Mouse (Mus musculus) limb, embryonic 13.5 days (tissue): ENCODE data around the gene Mdm2. TPM values are rescaled to one million over a fixed set of nuclear protein-coding genes. Genes with fewer than 3 reads are reported as not detected.
A peak's percentile ranks its signal among the peaks of the same experiment; 100 is the strongest.

Source experiments
- ATAC-seq: fragments of 200-750 bp; cut with Nextera tagmentation; 2 replicates; pipeline ENCODE4 v1.8.0; 2017; ENCODE audit warnings: low read depth, moderate number of reproducible peaks, moderate TSS enrichment; ENCODE audit not compliant: low FRiP score
- H3K27ac ChIP-seq: fragments of 300-500 bp; sonication (generic); 2 replicates; pipeline ENCODE4 v1.5.1; 2015; ENCODE audit warnings: inconsistent platforms, mild to moderate bottlenecking, moderate library complexity
- H3K27me3 ChIP-seq: fragments of 300-500 bp; sonication (generic); 2 replicates; pipeline ENCODE4 v1.6.1; 2015; ENCODE audit warnings: mild to moderate bottlenecking, inconsistent platforms
- H3K36me3 ChIP-seq: fragments of 300-500 bp; sonication (generic); 2 replicates; pipeline ENCODE4 v1.6.1; 2015; ENCODE audit warnings: inconsistent platforms, mild to moderate bottlenecking, moderate library complexity
- H3K4me1 ChIP-seq: fragments of 300-500 bp; sonication (generic); 2 replicates; pipeline ENCODE4 v1.6.1; 2015; ENCODE audit warnings: inconsistent platforms
- H3K4me2 ChIP-seq: fragments of 300-500 bp; sonication (generic); replicated peaks from 2 replicates; pipeline ENCODE4 v1.6.1; 2015; ENCODE audit warnings: inconsistent platforms, mild to moderate bottlenecking, moderate library complexity
- H3K4me3 ChIP-seq: fragments of 300-500 bp; sonication (generic); 2 replicates; pipeline ENCODE4 v1.5.1; 2015; ENCODE audit warnings: moderate library complexity, mild to moderate bottlenecking, inconsistent platforms
- H3K9ac ChIP-seq: fragments of 300-500 bp; sonication (generic); 2 replicates; pipeline ENCODE4 v1.6.1; 2015; ENCODE audit warnings: mild to moderate bottlenecking, inconsistent platforms
- H3K9me3 ChIP-seq: fragments of 300-500 bp; sonication (generic); 2 replicates; pipeline ENCODE4 v1.6.1; 2016; ENCODE audit warnings: inconsistent platforms
- WGBS: fragments of 180-500 bp; shearing (Covaris S2); methylation state at CpG from one replicate; pipeline ENCODE4 v1.1.7; 2015; 5-methylcytosine and 5-hydroxymethylcytosine counted together
- polyA plus RNA-seq: library from polyadenylated mRNA; unstranded; fragments of >200 nt; fragmentation: Nextera tagmentation; extraction: Ambion mirVana; gene quantifications from 2 replicates; pipeline ENCODE4 v1.2.1, GENCODE M21; 2015

Mdm2 gene
- polyA plus RNA-seq, 1 experiment from 2014 or later, result 49.5 TPM

DNA sequence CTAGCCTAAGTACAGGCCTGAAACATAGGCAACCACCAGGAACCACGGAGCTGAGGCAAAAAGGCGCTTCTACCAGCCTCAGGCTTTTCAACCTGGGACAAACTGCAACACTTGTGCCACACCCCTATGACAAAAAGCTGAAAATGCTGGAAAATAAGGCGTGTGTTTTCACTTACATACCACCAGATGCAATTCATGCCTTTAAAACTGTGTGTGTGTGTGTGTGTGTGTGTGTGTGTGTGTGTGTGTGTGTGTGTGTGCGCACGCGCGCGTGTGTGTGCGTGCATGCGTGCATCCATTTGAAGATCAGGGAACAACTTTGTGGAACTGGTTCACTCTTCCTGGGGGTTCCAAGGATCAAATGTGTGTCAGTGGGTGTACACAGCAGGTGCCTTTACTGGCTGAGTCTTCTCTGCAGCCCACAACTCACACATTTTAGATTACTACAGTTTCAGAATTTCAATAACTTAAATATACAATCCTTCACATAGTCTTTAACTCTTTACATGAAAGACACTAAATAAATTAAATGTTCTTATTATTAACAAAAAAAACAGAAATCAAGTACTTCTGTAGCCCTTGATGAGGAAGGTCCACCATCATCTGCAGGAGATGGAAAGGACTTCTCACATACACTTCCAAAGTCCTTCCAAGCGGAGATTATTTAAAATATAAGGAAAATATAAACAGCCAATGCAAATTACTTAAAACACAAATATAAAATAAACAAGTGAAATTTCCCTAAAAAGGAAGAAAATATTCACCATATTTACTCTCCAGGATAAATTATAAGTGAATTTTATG, 21.1 kb downstream of the Mdm2 start:
- Histone ChIP-seq H3K4me1 (no peaks in the 10 kb centered on the region), H3K9me3 (no peaks in the 10 kb centered on the region), H3K9ac (no peak overlapping the region), H3K27me3 (no peaks in the 10 kb centered on the region), H3K4me3 (no peak overlapping the region), H3K4me2 (no peak overlapping the region), H3K27ac (no peak overlapping the region), H3K36me3 (peaks cover 59% of the 10 kb centered on the region)
- WGBS, result 95% methylated on average over 11 of the region's 11 CpGs
- no peak for ATAC-seq

DNA sequence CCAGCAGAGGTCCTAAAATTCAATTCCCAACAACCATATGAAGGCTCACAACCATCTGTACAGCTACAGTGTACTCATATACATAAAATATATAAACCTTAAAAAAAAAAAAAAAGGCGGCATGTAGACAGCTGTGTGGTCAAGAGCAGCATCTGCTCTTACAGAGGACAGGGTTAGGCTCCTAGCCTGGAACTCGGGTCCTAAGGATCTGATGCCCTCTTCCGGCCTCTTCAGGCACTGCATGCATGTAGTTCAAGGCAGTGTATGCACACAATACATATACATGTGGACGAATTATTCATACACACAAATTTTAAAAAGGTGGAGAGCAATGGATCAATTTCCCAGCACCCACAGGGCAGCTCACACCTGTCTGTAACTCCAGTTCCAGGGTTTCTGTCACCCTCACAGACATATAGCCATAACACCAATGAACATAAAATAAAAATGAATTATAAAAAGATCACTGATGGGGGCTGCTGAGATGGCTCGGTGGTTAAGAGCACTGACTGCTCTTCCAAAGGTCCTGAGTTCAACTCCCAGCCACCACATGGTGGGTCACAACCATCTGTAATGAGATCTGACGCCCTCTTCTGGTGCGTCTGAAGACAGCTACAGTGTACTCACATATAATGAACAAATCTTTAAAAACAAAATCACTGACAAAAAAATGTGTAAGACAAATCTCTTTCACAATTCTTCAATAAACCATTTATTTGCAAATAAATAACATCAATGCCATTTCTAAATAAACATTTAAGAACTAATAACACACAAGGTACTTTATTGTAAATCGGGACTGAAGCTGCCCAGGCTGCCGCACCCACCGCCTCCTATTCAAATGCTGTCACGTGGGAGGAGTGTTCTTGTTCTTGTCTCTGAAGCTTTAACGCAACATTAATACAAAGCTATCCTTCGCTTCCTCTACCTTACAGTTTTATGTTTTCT, 22.1 kb downstream of the Mdm2 start:
- peaks cover 51% of the 10 kb centered on the region for H3K36me3 ChIP-seq
- 85% methylated on average over 13 of the region's 13 CpGs for WGBS
- no peak for ATAC-seq
- H3K4me3 ChIP-seq, result no peak overlapping the region
- no peaks in the 10 kb centered on the region for H3K9me3 ChIP-seq
- no peak overlapping the region for H3K4me2 ChIP-seq
- no peak overlapping the region for H3K27ac ChIP-seq
- no peak overlapping the region for H3K9ac ChIP-seq
- H3K4me1 ChIP-seq, result no peaks in the 10 kb centered on the region; the same call in 1 of the 2 replicates
- no peaks in the 10 kb centered on the region for H3K27me3 ChIP-seq

DNA sequence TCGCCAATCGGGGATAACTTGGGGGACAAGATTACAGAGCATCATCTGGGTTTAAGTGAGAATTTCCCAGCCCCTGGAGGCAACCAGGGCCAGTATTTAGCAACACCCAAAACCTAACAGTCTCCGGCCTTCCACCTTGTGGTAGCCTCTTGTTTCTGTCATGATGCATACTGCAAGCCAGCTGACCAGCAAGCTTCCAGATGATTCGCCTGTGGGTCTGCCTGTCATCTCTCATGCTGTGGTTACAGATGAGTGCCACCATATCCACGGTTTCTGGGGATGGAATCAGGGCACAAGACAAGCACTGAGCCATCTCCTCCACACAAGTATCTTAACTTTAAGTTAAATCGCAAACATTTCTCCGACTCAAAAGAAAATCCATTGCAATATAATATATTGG, 23.0 kb downstream of the Mdm2 start:
- WGBS, result 92% methylated on average over 7 of the region's 7 CpGs
- peaks cover 45% of the 10 kb centered on the region for H3K36me3 ChIP-seq

DNA sequence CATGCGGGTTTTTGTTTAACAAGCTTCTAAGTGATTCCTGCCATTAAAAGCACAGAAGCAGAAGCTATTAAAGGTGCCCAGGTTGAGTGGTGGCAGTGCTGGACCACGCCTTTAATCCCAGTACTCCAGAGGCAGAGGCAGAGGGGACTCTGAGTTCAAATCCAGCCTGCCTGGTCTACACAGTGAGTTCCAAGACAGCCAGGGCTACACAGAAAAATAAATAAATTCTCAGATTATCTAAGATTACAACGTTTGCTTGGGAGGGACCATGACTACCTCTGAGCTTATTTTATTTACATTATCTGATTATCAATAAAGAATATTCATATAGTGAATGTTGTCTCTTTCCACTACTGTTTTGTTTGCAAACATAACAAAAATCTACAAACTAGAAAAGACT, 23.5 kb downstream of the Mdm2 start:
- no peak for ATAC-seq
- no peak overlapping the region for H3K27ac ChIP-seq
- 70% methylated on average over 3 of the region's 3 CpGs for WGBS

More for the DNA sequence above, 23.0 kb downstream of the Mdm2 start:
- Histone ChIP-seq H3K9ac (no peak overlapping the region), H3K27me3 (no peaks in the 10 kb centered on the region), H3K4me3 (no peak overlapping the region), H3K4me1 (peaks cover 3% of the 10 kb centered on the region; the same call in 1 of the 2 replicates), H3K27ac (no peak overlapping the region), H3K4me2 (no peak overlapping the region), H3K9me3 (no peaks in the 10 kb centered on the region)
- no peak for ATAC-seq

DNA sequence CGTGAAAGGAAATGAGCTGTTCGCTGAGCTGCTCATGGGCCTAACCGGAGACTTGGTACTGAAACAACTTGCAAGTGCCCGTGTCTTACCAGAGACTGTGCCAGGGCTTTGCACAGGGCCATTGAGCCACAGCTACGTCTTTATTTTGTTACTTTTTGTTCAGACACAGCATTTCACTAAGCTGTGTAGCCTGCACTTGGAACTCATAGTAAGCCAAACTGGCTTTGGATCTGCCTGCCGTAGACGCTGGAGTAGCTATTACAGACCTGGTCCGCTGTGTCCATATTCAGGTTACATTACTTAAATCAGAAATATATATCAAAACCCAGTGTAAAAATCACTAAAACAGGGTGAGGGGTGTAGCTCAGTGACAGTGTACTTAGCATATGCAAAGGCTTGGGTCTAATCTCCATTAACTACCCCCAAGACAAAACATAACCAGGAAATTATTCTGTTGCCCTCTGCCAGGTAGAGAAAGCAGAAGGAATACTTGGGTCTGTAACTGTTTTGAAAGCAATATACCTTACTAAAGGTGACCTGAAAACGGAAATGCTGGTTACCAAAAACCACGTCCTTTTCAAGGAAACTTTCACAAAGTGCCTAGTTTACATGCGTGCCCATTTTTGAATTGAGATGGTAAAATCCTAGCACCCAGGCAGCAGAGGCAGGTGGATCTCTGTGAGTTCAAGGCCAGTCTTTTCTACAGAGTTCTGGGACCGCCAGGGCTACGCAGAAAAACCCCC, 24.5 kb downstream of the Mdm2 start:
- peaks cover 31% of the 10 kb centered on the region for H3K36me3 ChIP-seq

More for the DNA sequence above, 23.5 kb downstream of the Mdm2 start:
- Histone ChIP-seq H3K4me2 (no peak overlapping the region), H3K9me3 (no peaks in the 10 kb centered on the region), H3K9ac (no peak overlapping the region), H3K27me3 (no peaks in the 10 kb centered on the region), H3K4me1 (peaks cover 3% of the 10 kb centered on the region; the same call in 1 of the 2 replicates), H3K36me3 (peaks cover 39% of the 10 kb centered on the region), H3K4me3 (no peak overlapping the region)

DNA sequence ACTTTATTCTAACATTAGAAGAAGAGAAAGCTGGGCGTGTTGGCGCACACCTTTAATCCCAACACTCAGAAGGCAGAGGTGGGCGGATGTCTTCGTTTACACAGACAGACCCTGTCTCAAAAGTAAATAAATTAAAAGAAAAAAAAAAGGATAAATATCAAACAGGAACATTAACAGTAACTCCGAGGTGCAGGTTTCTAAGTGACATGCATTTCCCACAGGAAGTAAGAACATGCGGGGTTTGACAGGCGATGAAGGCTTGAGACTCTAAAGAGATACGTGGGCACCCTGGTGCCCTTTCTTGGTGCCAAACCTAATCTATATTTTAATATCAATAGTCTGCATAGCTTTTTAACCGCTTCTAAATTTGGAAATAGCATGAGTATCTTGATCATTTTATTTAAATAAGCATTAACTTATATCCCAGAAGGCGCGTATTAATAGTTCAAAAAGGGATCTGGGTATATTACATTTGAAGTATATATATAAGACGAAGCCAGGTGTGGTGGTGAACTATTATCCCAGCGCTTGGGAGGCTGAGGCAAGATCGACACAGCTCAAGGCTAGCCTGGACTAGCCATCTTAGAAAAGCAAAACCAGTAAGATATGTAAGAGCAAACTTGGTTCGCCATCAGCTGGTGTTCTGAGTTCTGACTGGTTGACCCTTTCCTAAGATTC, 25.2 kb downstream of the Mdm2 start:
- 92% methylated on average over 15 of the region's 15 CpGs for WGBS
- Histone ChIP-seq H3K36me3 (peaks cover 24% of the 10 kb centered on the region), H3K4me3 (no peak overlapping the region)

More for the DNA sequence above, 24.5 kb downstream of the Mdm2 start:
- no peaks in the 10 kb centered on the region for H3K9me3 ChIP-seq
- no peak overlapping the region for H3K4me2 ChIP-seq
- H3K27ac ChIP-seq, result no peak overlapping the region
- H3K4me1 ChIP-seq, result peaks cover 3% of the 10 kb centered on the region; the same call in 1 of the 2 replicates
- ATAC-seq, result no peak
- 92% methylated on average over 13 of the region's 13 CpGs for WGBS
- no peak overlapping the region for H3K4me3 ChIP-seq
- H3K9ac ChIP-seq, result no peak overlapping the region
- no peaks in the 10 kb centered on the region for H3K27me3 ChIP-seq

DNA sequence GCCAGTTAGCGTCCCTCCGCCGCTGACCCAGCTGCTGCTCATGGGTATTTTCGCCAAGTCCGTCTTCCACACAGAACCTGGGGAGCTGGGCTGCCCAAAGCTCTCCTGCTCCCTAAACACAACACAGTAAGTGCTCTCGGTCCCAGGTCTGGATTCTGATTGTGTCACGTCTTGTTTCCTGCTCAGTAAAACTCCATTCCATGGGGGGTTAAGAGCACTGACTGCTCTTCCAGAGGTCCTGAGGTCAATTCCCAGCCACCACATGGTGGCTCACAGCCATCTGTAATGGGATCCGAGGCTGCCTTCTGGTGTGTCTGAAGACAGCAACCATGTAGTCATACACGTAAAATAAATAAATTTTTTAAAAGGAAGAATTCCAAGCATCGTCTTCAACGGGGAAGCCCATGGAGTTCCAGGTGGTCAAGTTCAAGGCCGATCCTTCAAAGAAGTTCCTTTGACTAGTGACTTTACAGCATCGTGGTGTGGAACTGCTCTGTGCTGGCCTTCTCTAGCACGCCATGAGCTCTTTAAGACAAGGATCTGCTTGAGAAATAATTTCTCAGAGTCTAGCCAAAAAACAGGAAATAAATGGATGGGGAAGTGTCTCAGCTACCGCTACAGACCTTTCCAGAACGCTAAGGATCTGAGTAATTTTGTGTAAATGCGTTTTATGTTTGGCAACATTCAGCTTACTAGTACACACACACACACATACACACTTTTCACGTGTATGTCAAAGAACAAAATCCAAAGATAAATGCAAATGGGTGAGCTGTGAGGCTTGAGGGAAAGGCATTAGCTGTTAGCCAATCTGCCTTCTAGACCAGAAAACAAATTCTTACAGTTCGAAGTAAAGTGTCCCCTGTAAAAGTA, 26.0 kb downstream of the Mdm2 start:
- Histone ChIP-seq H3K4me3 (no peak overlapping the region), H3K36me3 (peaks cover 18% of the 10 kb centered on the region), H3K27me3 (no peaks in the 10 kb centered on the region), H3K9me3 (no peaks in the 10 kb centered on the region), H3K4me2 (no peak overlapping the region), H3K9ac (no peak overlapping the region), H3K27ac (no peak overlapping the region), H3K4me1 (peaks cover 3% of the 10 kb centered on the region; the same call in 1 of the 2 replicates)
- 88% methylated on average over 19 of the region's 19 CpGs for WGBS
- ATAC-seq, result no peak

More for the DNA sequence above, 25.2 kb downstream of the Mdm2 start:
- no peak for ATAC-seq
- H3K9ac ChIP-seq, result no peak overlapping the region
- no peaks in the 10 kb centered on the region for H3K9me3 ChIP-seq
- H3K27me3 ChIP-seq, result no peaks in the 10 kb centered on the region
- H3K4me1 ChIP-seq, result peaks cover 3% of the 10 kb centered on the region; the same call in 1 of the 2 replicates
- no peak overlapping the region for H3K4me2 ChIP-seq
- no peak overlapping the region for H3K27ac ChIP-seq

DNA sequence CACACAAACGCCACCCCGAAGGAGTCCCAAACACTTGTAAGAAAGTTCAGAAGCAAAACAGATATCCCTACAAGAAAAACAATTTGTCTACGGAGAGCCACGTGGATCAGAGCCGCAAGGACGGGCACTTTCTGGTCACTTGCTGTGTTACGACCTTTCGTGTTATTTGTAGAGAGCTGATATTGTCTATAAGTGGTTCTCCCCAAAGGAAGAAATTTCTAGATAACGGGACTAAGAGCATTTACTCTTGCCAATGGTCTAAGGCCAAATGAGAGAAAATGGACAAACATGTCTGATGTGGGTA, 26.9 kb downstream of the Mdm2 start:
- 90% methylated on average over 9 of the region's 9 CpGs for WGBS
- H3K4me2 ChIP-seq, result peak overlapping the region; percentile 34; the same call in 1 of the 2 replicates
- peaks cover 3% of the 10 kb centered on the region; the same call in 1 of the 2 replicates for H3K4me1 ChIP-seq
- H3K9ac ChIP-seq, result no peak overlapping the region
- H3K27me3 ChIP-seq, result no peaks in the 10 kb centered on the region
- no peak for ATAC-seq
- H3K9me3 ChIP-seq, result no peaks in the 10 kb centered on the region
- H3K36me3 ChIP-seq, result peaks cover 9% of the 10 kb centered on the region
- H3K4me3 ChIP-seq, result no peak overlapping the region
- no peak overlapping the region for H3K27ac ChIP-seq

DNA sequence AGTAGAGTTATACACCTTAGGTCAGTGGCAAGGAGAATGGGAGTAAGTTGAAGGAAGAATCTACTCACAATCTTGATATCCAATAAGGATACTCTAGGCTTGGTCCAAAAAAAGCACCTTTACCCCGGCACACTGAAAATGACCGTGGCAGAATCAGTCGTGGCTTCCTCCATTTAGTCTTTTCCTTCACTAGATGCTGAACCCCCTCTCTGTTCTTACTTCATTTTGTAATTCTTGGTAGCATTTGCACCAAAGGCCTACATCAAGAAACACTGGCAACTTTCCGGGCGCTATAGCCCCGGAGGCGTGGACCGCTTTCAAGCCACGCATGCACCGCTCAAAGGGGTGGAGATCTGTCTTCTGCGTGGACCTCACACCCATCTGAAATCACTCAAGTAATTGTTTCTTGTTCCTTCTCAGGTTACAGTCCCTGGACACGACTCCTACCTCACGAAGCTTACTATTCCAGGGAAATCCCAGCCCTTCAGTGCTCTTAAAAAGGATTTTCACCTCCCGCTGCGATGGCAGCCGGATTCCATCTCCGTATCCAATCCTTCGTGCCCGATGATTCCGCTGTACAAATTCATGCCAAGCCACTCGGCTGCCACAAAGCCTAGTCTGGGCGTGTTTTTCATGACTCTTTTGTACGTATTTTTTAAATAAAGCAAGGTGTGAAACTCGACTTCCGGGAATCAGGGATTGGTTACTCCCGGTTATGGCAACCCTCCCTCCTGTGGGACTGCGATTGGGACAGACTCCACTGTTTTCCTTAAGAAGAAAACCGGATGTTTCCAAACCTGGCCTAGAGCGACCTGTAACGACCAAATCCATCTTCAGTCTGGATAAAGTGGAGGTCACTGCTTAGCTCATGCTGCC, 27.5 kb downstream of the Mdm2 start:
- no peak overlapping the region for H3K9ac ChIP-seq
- H3K9me3 ChIP-seq, result no peaks in the 10 kb centered on the region
- 0 out of 2 replicates have a peak overlapping the region, but pooled peaks have one; percentile 15 for H3K27ac ChIP-seq
- H3K4me2 ChIP-seq, result peak overlapping the region; percentile 34
- H3K27me3 ChIP-seq, result no peaks in the 10 kb centered on the region
- peaks cover 3% of the 10 kb centered on the region; the same call in 1 of the 2 replicates for H3K36me3 ChIP-seq
- H3K4me1 ChIP-seq, result peaks cover 3% of the 10 kb centered on the region; the same call in 1 of the 2 replicates
- ATAC-seq, result peak; percentile 64; the same call in 1 of the 2 replicates
- WGBS, result 52% methylated on average over 30 of the region's 30 CpGs
- H3K4me3 ChIP-seq, result no peak overlapping the region
